ENCODE assay signal across 21 mouse cellular contexts in genomic region chr6:84167612-84168011, GRCm38 (mm10).
DNase-seq lines count a peak whose midpoint lies in the region; ATAC-seq and TF ChIP-seq lines count a peak whose summit lies in the region.
"Had no signal": no experiment of that assay in that cellular context is flagged by ENCODE, and none has a peak within 500 bp of the region (broad histone marks: within the 10 kb centered on the region; RNA-seq: fewer than 3 reads in every experiment).

No protein-coding gene starts in this region.

- 0 out of 2 replicates have a peak, but pooled peaks cover 3% of the 10 kb centered on the region for H3K4me1 ChIP-seq in forebrain, embryonic 10.5 days
- no peaks in the 10 kb centered on the region for H3K4me1 ChIP-seq in forebrain, embryonic 14.5 days (ENCODE audit: control insufficient read depth, insufficient read depth, low read length)
- H3K4me1 ChIP-seq in embryonic facial prominence, embryonic 11.5 days (ENCODE audit: control insufficient read depth, insufficient read depth, low read length): no peaks in the 10 kb centered on the region
- peaks cover 19% of the 10 kb centered on the region for H3K4me1 ChIP-seq in embryonic facial prominence, embryonic 15.5 days
- peaks cover 10% of the 10 kb centered on the region; the same call in 1 of the 2 replicates for H3K4me1 ChIP-seq in limb, embryonic 14.5 days (ENCODE audit: control insufficient read depth, insufficient read depth, low read length)
- H3K4me1 ChIP-seq: forebrain, embryonic 12.5 days had no signal

- H3K27ac ChIP-seq in forebrain, embryonic 10.5 days: 0 out of 2 replicates have a peak overlapping the region, but pooled peaks have one; percentile 35
- H3K27ac ChIP-seq in forebrain, embryonic 14.5 days (ENCODE audit: low read depth, low read length): no peak overlapping the region
- H3K27ac ChIP-seq in embryonic facial prominence, embryonic 11.5 days (replicated peaks; ENCODE audit: low read depth, low read length): no peak overlapping the region
- H3K27ac ChIP-seq in embryonic facial prominence, embryonic 15.5 days (replicated peaks): peak overlapping the region; percentile 71
- no peak overlapping the region for H3K27ac ChIP-seq in limb, embryonic 14.5 days (replicated peaks; ENCODE audit: low read depth, low read length)
- H3K27ac ChIP-seq: forebrain, embryonic 12.5 days; heart, adult 2 months; heart, embryonic 15.5 days; hindbrain, embryonic 14.5 days had no signal

- ATAC-seq in forebrain, embryonic 14.5 days: no peak
- ATAC-seq in embryonic facial prominence, embryonic 11.5 days (replicated peaks; ENCODE audit: insufficient number of reproducible peaks, low FRiP score, low TSS enrichment, low read depth): peak; percentile 81; the same call in 1 of the 2 replicates
- ATAC-seq in embryonic facial prominence, embryonic 15.5 days (ENCODE audit: insufficient number of reproducible peaks, low FRiP score, low TSS enrichment, low read depth): peak; percentile 90
- ATAC-seq in limb, embryonic 14.5 days (ENCODE audit: low FRiP score, low read depth): peak; percentile 60; the same call in 1 of the 2 replicates
- ATAC-seq: forebrain, postnatal 0 days; intestine, embryonic 16.5 days had no signal

- 75% methylated on average over 14 of the region's 14 CpGs for WGBS in forebrain, embryonic 10.5 days
- 84% methylated on average over 14 of the region's 14 CpGs for WGBS in forebrain, embryonic 14.5 days
- WGBS in embryonic facial prominence, embryonic 11.5 days: 38% methylated on average over 14 of the region's 14 CpGs
- 19% methylated on average over 14 of the region's 14 CpGs for WGBS in embryonic facial prominence, embryonic 15.5 days
- WGBS in limb, embryonic 14.5 days: 24% methylated on average over 14 of the region's 14 CpGs

- DNase-seq in forebrain, embryonic 10.5 days (ENCODE audit: extremely low spot score, low spot score): no peak
- DNase-seq in forebrain, embryonic 14.5 days (ENCODE audit: low spot score): no peak
- DNase-seq in embryonic facial prominence, embryonic 11.5 days (ENCODE audit: low spot score): peak; percentile 65
- DNase-seq in limb, embryonic 14.5 days (ENCODE audit: low spot score): no peak
- no peak for DNase-seq in adrenal gland, postnatal 10 days
- no peak for DNase-seq in spleen, postnatal 4 days (ENCODE audit: low spot score in 2 of 2)
- no peak for DNase-seq in adrenal gland, postnatal 14 days
- DNase-seq: adrenal gland, postnatal 36 days; cerebellum, adult 11-12 months; cerebellum, adult 9-10 months; cerebellum, postnatal 36 days; forebrain, postnatal 0 days; gastrocnemius, postnatal 14 days; heart, adult 2 months; heart, postnatal 14 days had no signal

- H3K36me3 ChIP-seq in forebrain, embryonic 10.5 days (replicated peaks): no peaks in the 10 kb centered on the region
- no peaks in the 10 kb centered on the region for H3K36me3 ChIP-seq in forebrain, embryonic 14.5 days (ENCODE audit: control insufficient read depth, insufficient read depth, low read length)
- no peaks in the 10 kb centered on the region for H3K36me3 ChIP-seq in embryonic facial prominence, embryonic 11.5 days (replicated peaks; ENCODE audit: control insufficient read depth, insufficient read depth, low read depth, low read length)
- H3K36me3 ChIP-seq in embryonic facial prominence, embryonic 15.5 days: no peaks in the 10 kb centered on the region
- no peaks in the 10 kb centered on the region for H3K36me3 ChIP-seq in limb, embryonic 14.5 days (ENCODE audit: control insufficient read depth, insufficient read depth, low read length)
- H3K36me3 ChIP-seq: forebrain, embryonic 12.5 days had no signal

- H3K9ac ChIP-seq in forebrain, embryonic 14.5 days (ENCODE audit: low read length): no peak overlapping the region
- H3K9ac ChIP-seq in embryonic facial prominence, embryonic 11.5 days (replicated peaks; ENCODE audit: low read length): no peak overlapping the region
- no peak overlapping the region for H3K9ac ChIP-seq in embryonic facial prominence, embryonic 15.5 days
- no peak overlapping the region for H3K9ac ChIP-seq in limb, embryonic 14.5 days (ENCODE audit: low read depth, low read length, severe bottlenecking)
- H3K9ac ChIP-seq: forebrain, embryonic 12.5 days; forebrain, postnatal 0 days; heart, embryonic 15.5 days; hindbrain, embryonic 14.5 days had no signal

- H3K27me3 ChIP-seq in forebrain, embryonic 10.5 days (ENCODE audit: poor library complexity, severe bottlenecking): no peaks in the 10 kb centered on the region
- no peaks in the 10 kb centered on the region for H3K27me3 ChIP-seq in forebrain, embryonic 14.5 days (replicated peaks; ENCODE audit: control insufficient read depth, insufficient read depth, low read length)
- H3K27me3 ChIP-seq in embryonic facial prominence, embryonic 11.5 days (ENCODE audit: control insufficient read depth, insufficient read depth, low read length): no peaks in the 10 kb centered on the region
- H3K27me3 ChIP-seq in embryonic facial prominence, embryonic 15.5 days: no peaks in the 10 kb centered on the region
- no peaks in the 10 kb centered on the region for H3K27me3 ChIP-seq in limb, embryonic 14.5 days (ENCODE audit: control insufficient read depth, insufficient read depth, low read length)
- H3K27me3 ChIP-seq: forebrain, embryonic 12.5 days; heart, embryonic 15.5 days had no signal

- no peak overlapping the region for H3K4me3 ChIP-seq in forebrain, embryonic 10.5 days
- H3K4me3 ChIP-seq in forebrain, embryonic 14.5 days (ENCODE audit: low read depth, low read length): no peak overlapping the region
- H3K4me3 ChIP-seq in embryonic facial prominence, embryonic 11.5 days (ENCODE audit: low read depth, low read length): no peak overlapping the region
- no peak overlapping the region for H3K4me3 ChIP-seq in embryonic facial prominence, embryonic 15.5 days (replicated peaks)
- no peak overlapping the region for H3K4me3 ChIP-seq in limb, embryonic 14.5 days (replicated peaks; ENCODE audit: low read length)
- H3K4me3 ChIP-seq: forebrain, embryonic 12.5 days; heart, adult 2 months; heart, embryonic 15.5 days had no signal

- TF ChIP-seq POLR2A in limb, embryonic 14.5 days (IDR thresholded peaks at IDR 0.05; ENCODE audit: borderline replicate concordance, extremely low read depth, insufficient read depth, insufficient read length): no peak

- no peaks in the 10 kb centered on the region for H3K9me3 ChIP-seq in forebrain, embryonic 10.5 days
- H3K9me3 ChIP-seq in forebrain, embryonic 14.5 days (replicated peaks; ENCODE audit: control insufficient read depth, low read length): no peaks in the 10 kb centered on the region
- H3K9me3 ChIP-seq in embryonic facial prominence, embryonic 11.5 days (replicated peaks; ENCODE audit: control insufficient read depth, low read length): no peaks in the 10 kb centered on the region
- no peaks in the 10 kb centered on the region for H3K9me3 ChIP-seq in embryonic facial prominence, embryonic 15.5 days (replicated peaks)
- peaks cover 3% of the 10 kb centered on the region; the same call in 1 of the 2 replicates for H3K9me3 ChIP-seq in limb, embryonic 14.5 days (ENCODE audit: control insufficient read depth, low read length)
- H3K9me3 ChIP-seq: heart, embryonic 15.5 days had no signal

- no peak overlapping the region for H3K4me2 ChIP-seq in forebrain, embryonic 14.5 days (ENCODE audit: low read length)
- H3K4me2 ChIP-seq in embryonic facial prominence, embryonic 11.5 days (ENCODE audit: low read depth, low read length): no peak overlapping the region
- no peak overlapping the region for H3K4me2 ChIP-seq in embryonic facial prominence, embryonic 15.5 days (replicated peaks)
- no peak overlapping the region for H3K4me2 ChIP-seq in limb, embryonic 14.5 days (replicated peaks; ENCODE audit: low read depth, low read length, severe bottlenecking)
- H3K4me2 ChIP-seq: forebrain, embryonic 12.5 days; heart, embryonic 11.5 days; heart, embryonic 15.5 days; hindbrain, embryonic 14.5 days had no signal

Comparison
In these comparisons a context has a peak if more than half of its experiments do, and no peak if none do; other contexts are left out.
1. H3K27ac ChIP-seq: peak in forebrain, embryonic 10.5 days (single experiment) and embryonic facial prominence, embryonic 15.5 days (single experiment); none in forebrain, embryonic 14.5 days (single experiment), embryonic facial prominence, embryonic 11.5 days (single experiment) and limb, embryonic 14.5 days (single experiment).